Mouse (Mus musculus): ENCODE measurements around the gene Vps33a. TPM values are rescaled to one million over a fixed set of nuclear protein-coding genes. Genes with fewer than 3 reads are reported as not detected.
"Not testable (repeated sequence)": the region's sequence is repeated elsewhere in the genome, so short reads cannot be mapped to it uniquely, and the experiment has no call there.

Vps33a gene
- polyA plus RNA-seq, 1 experiment from 2014 or later: 28.4 TPM

DNA sequence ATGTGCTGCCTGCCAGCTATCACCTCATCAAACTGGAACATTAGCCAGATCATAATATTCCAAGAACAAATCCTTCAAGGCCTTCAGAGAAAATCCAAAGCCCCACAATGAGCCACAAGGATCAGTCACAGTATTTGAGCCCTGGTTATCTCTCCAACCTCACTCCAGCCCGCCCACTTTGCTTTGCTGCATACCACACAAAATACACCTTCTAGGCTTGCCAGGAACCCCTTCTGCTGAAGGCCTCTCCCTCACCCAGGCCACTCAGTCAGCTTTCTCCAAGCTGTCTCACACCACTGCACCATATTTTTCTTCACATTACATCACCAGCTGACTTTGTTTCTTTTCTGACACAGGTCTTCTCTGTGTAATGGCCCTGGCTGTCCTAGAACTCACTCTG lies 50.7 kb downstream of the Vps33a start:
- 88% methylated on average over 1 of the region's 1 CpGs for WGBS
- DNase-seq (ENCODE audit: low spot score) (no peak), ATAC-seq (ENCODE audit: insufficient number of reproducible peaks, low FRiP score, low TSS enrichment, low read depth) (no peak)
- Histone ChIP-seq H3K9ac (ENCODE audit: low read length) (no peak overlapping the region), H3K9me3 (ENCODE audit: control insufficient read depth, low read length) (no peaks in the 10 kb centered on the region), H3K4me1 (ENCODE audit: control insufficient read depth, insufficient read depth, low read length) (peaks cover 15% of the 10 kb centered on the region), H3K36me3 (ENCODE audit: control insufficient read depth, insufficient read depth, low read length) (no peaks in the 10 kb centered on the region), H3K27me3 (ENCODE audit: control insufficient read depth, insufficient read depth, low read length) (no peaks in the 10 kb centered on the region), H3K4me2 (ENCODE audit: low read depth, severe bottlenecking) (no peak overlapping the region), H3K4me3 (ENCODE audit: low read depth, low read length) (no peak overlapping the region), H3K27ac (replicated peaks; ENCODE audit: low read depth, low read length) (no peak overlapping the region)

DNA sequence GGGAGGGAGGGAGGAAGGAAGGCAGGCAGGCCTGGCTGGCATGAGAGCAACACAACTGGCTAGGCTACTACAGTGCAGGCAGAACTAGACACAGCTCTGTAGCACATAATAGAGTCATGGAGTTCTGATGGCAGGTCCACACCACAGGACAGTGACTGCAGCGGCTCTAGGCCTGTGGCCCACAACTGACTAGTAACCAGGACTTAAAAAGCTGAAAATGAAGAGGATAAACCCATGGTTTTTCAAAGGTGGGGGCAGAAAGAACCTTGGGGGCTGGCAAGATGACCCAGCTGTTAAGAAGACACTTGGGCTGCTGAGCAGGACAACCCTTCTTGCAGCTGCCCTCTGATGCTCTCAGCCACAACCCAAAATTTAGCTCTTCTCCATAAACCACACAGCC lies 51.2 kb downstream of the Vps33a start:
- H3K36me3 ChIP-seq (ENCODE audit: control insufficient read depth, insufficient read depth, low read length): 0 out of 2 replicates have a peak, but pooled peaks cover 2% of the 10 kb centered on the region
- no peaks in the 10 kb centered on the region for H3K9me3 ChIP-seq (ENCODE audit: control insufficient read depth, low read length)
- WGBS: 81% methylated on average over 1 of the region's 1 CpGs
- H3K4me2 ChIP-seq (ENCODE audit: low read depth, severe bottlenecking): no peak overlapping the region
- peaks cover 15% of the 10 kb centered on the region for H3K4me1 ChIP-seq (ENCODE audit: control insufficient read depth, insufficient read depth, low read length)
- DNase-seq (ENCODE audit: low spot score): no peak
- no peak overlapping the region for H3K4me3 ChIP-seq (ENCODE audit: low read depth, low read length)
- no peaks in the 10 kb centered on the region for H3K27me3 ChIP-seq (ENCODE audit: control insufficient read depth, insufficient read depth, low read length)
- H3K9ac ChIP-seq (ENCODE audit: low read length): 0 out of 2 replicates have a peak overlapping the region, but pooled peaks have one; percentile 17
- no peak overlapping the region for H3K27ac ChIP-seq (replicated peaks; ENCODE audit: low read depth, low read length)
- ATAC-seq (ENCODE audit: insufficient number of reproducible peaks, low FRiP score, low TSS enrichment, low read depth): no peak

DNA sequence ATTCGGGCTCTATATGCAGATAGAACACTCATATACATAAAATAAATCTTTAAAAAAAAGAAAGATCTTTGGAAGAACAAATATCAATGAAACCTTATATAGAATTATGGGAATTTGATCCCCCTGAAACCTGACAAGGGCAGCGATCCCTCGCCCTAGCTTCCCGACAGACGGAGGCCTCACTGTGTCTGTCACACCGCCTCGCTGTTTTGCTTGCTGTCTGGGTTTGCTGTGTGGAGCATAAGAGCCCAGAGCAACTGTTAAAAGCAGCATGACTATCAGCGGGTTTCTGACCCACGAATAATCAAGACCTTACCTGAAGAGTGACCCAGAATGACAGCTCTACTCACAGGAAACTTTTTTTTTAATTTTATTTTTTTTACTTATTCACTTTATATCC lies 52.2 kb downstream of the Vps33a start:
- WGBS: 88% methylated on average over 9 of the region's 9 CpGs
- Histone ChIP-seq H3K9me3 (ENCODE audit: control insufficient read depth, low read length) (no peaks in the 10 kb centered on the region), H3K4me1 (ENCODE audit: control insufficient read depth, insufficient read depth, low read length) (peaks cover 15% of the 10 kb centered on the region), H3K27me3 (ENCODE audit: control insufficient read depth, insufficient read depth, low read length) (no peaks in the 10 kb centered on the region), H3K9ac (ENCODE audit: low read length) (no peak overlapping the region), H3K4me3 (ENCODE audit: low read depth, low read length) (no peak overlapping the region), H3K27ac (replicated peaks; ENCODE audit: low read depth, low read length) (no peak overlapping the region), H3K4me2 (ENCODE audit: low read depth, severe bottlenecking) (no peak overlapping the region), H3K36me3 (ENCODE audit: control insufficient read depth, insufficient read depth, low read length) (peaks cover 4% of the 10 kb centered on the region; the same call in 1 of the 2 replicates)
- no peak for DNase-seq (ENCODE audit: low spot score)
- ATAC-seq (ENCODE audit: insufficient number of reproducible peaks, low FRiP score, low TSS enrichment, low read depth): no peak

DNA sequence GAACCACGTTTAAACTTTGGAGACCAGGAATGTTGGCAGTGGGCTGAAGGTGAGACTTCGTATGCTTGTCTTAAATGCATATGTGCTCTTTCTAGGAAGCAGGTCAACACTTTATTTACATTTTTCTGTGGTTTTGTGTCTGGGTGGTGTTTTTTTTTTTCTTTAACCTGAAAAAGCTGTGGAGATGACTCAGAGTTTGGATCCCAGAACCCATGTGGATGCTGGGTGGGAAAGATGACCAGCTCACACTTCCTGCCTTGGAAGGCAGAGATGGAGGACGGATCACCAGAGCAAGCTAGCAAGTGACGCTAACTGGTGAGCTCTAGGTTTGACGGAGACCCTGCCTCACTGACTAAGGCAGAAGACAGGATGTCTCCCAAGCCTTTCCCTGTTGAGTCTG lies 58.0 kb downstream of the Vps33a start:
- no peak overlapping the region for H3K27ac ChIP-seq (replicated peaks; ENCODE audit: low read depth, low read length)
- no peaks in the 10 kb centered on the region for H3K27me3 ChIP-seq (ENCODE audit: control insufficient read depth, insufficient read depth, low read length)
- no peak overlapping the region for H3K4me2 ChIP-seq (ENCODE audit: low read depth, severe bottlenecking)
- peaks cover 4% of the 10 kb centered on the region; the same call in 1 of the 2 replicates for H3K36me3 ChIP-seq (ENCODE audit: control insufficient read depth, insufficient read depth, low read length)
- ATAC-seq (ENCODE audit: insufficient number of reproducible peaks, low FRiP score, low TSS enrichment, low read depth) (no peak), DNase-seq (ENCODE audit: low spot score) (no peak)
- no peak overlapping the region for H3K4me3 ChIP-seq (ENCODE audit: low read depth, low read length)
- WGBS: 82% methylated on average over 5 of the region's 5 CpGs
- no peak overlapping the region for H3K9ac ChIP-seq (ENCODE audit: low read length)
- H3K9me3 ChIP-seq (ENCODE audit: control insufficient read depth, low read length): no peaks in the 10 kb centered on the region
- H3K4me1 ChIP-seq (ENCODE audit: control insufficient read depth, insufficient read depth, low read length): no peaks in the 10 kb centered on the region

DNA sequence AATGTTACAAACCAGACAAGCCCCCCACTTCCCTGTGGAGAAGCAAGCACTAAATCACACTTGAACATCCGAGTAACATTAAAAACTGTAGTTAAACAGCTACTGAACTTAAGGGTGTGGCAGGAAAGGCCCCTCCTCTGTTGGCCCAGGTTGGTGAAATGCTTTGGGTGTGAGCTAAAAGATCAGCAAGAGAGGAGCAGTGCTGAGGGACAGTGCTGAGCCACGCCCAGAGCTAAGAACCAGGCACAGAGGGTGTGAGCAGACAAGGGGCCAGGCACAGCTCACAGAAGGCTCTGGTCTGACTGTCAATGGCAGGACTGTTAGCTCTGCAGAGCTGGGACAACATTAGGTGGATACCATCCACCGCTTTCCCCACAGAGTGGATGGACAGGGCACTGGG lies 60.7 kb downstream of the Vps33a start:
- 70% methylated on average over 3 of the region's 3 CpGs for WGBS
- DNase-seq (ENCODE audit: low spot score) (no peak), ATAC-seq (ENCODE audit: insufficient number of reproducible peaks, low FRiP score, low TSS enrichment, low read depth) (no peak)
- Histone ChIP-seq H3K27ac (replicated peaks; ENCODE audit: low read depth, low read length) (no peak overlapping the region), H3K27me3 (ENCODE audit: control insufficient read depth, insufficient read depth, low read length) (no peaks in the 10 kb centered on the region), H3K9ac (ENCODE audit: low read length) (no peak overlapping the region), H3K36me3 (ENCODE audit: control insufficient read depth, insufficient read depth, low read length) (peaks cover 4% of the 10 kb centered on the region; the same call in 1 of the 2 replicates), H3K4me3 (ENCODE audit: low read depth, low read length) (no peak overlapping the region), H3K4me2 (ENCODE audit: low read depth, severe bottlenecking) (no peak overlapping the region), H3K4me1 (ENCODE audit: control insufficient read depth, insufficient read depth, low read length) (no peaks in the 10 kb centered on the region), H3K9me3 (ENCODE audit: control insufficient read depth, low read length) (no peaks in the 10 kb centered on the region)

DNA sequence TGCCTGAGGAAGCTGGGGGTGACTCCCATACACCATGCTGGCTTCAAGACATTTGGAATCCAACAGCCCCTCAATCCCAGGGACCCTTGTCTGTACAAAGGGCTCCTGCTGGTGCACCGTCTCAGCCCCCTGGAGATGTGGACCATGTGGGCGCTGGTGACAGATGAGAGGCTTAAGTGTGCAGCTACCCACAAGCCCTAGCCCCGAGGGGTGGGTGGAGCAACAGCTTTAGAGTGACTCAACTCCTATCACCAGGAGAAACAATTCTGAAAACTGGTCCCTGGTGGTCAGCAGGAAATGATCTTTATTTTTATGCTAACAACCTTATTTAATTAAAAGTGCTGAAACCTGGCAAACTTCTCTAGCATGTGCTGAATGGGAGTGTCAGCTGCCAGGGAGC lies 61.4 kb downstream of the Vps33a start:
- 81% methylated on average over 3 of the region's 3 CpGs for WGBS
- H3K36me3 ChIP-seq (ENCODE audit: control insufficient read depth, insufficient read depth, low read length): not testable (repeated sequence)

DNA sequence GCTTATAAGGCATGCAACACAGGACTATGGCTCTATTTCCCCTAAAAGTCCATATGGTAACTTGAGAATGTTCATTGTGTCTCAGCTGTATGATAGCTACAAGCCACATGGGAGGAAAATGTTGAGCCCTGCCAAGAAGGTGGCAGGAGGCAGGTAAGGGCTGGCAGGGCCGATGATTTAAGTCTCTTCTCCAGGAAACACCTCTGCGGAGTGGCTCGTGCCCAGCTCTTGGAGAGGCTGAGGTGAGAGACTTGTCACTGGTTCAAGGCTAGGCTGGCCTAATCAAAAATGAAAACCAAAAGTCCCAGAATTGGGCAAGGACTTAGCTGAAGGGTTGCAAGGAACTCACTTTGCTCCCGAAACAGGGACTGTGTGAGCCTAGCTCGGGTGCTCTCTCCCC lies 62.7 kb downstream of the Vps33a start, which contains the start of gene B3gnt4:
TSS of gene B3gnt4 (plus strand) at position 301 of the 400 bp plus-strand sequence.
- DNase-seq (ENCODE audit: low spot score) (no peak), ATAC-seq (ENCODE audit: insufficient number of reproducible peaks, low FRiP score, low TSS enrichment, low read depth) (no peak)
- no peaks in the 10 kb centered on the region for H3K4me1 ChIP-seq (ENCODE audit: control insufficient read depth, insufficient read depth, low read length)
- H3K4me3 ChIP-seq (ENCODE audit: low read depth, low read length): no peak within 1 kb of the TSS; the same call in 1 of the 2 replicates
- WGBS: 93% methylated on average over 5 of the region's 5 CpGs
- no peak within 1 kb of the TSS for H3K27ac ChIP-seq (replicated peaks; ENCODE audit: low read depth, low read length)
- H3K27me3 ChIP-seq (ENCODE audit: control insufficient read depth, insufficient read depth, low read length): no peaks in the 10 kb centered on the region
- H3K4me2 ChIP-seq (ENCODE audit: low read depth, severe bottlenecking): no peak within 1 kb of the TSS
- H3K9ac ChIP-seq (ENCODE audit: low read length): no peak within 1 kb of the TSS
- H3K36me3 ChIP-seq (ENCODE audit: control insufficient read depth, insufficient read depth, low read length): no peaks in the 10 kb centered on the region
- no peaks in the 10 kb centered on the region for H3K9me3 ChIP-seq (ENCODE audit: control insufficient read depth, low read length)

More for the DNA sequence above, 61.4 kb downstream of the Vps33a start:
- not testable (repeated sequence) for DNase-seq (ENCODE audit: low spot score); H3K9ac ChIP-seq (ENCODE audit: low read length); H3K4me1 ChIP-seq (ENCODE audit: control insufficient read depth, insufficient read depth, low read length); H3K4me2 ChIP-seq (ENCODE audit: low read depth, severe bottlenecking); H3K9me3 ChIP-seq (ENCODE audit: control insufficient read depth, low read length); H3K4me3 ChIP-seq (ENCODE audit: low read depth, low read length); ATAC-seq (ENCODE audit: insufficient number of reproducible peaks, low FRiP score, low TSS enrichment, low read depth); H3K27ac ChIP-seq (replicated peaks; ENCODE audit: low read depth, low read length); H3K27me3 ChIP-seq (ENCODE audit: control insufficient read depth, insufficient read depth, low read length)

DNA sequence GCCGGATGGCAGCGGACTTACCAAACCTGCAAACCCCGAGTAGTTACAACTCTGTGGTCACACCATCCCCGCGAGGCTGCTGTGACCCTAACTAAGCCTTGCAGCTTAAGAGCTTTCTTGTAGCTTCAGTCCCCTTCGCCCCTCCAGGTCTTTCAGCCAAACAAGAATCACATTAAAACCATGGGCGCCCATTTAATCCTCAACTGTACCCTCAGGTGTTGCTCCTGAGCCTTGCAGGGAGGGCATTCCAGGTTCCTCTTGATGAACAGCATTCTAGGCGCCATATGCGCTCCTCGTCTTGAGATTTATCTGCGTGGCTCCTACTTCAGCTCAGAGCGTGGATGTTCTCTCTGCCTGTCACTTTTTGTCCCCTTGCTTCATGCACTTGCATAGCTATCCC lies 63.9 kb downstream of the Vps33a start:
- H3K9me3 ChIP-seq (ENCODE audit: control insufficient read depth, low read length): no peaks in the 10 kb centered on the region
- ATAC-seq (ENCODE audit: insufficient number of reproducible peaks, low FRiP score, low TSS enrichment, low read depth): no peak
- peak overlapping the region; percentile 84 for H3K4me2 ChIP-seq (ENCODE audit: low read depth, severe bottlenecking)
- no peaks in the 10 kb centered on the region for H3K4me1 ChIP-seq (ENCODE audit: control insufficient read depth, insufficient read depth, low read length)
- 8% methylated on average over 12 of the region's 12 CpGs for WGBS
- no peaks in the 10 kb centered on the region for H3K27me3 ChIP-seq (ENCODE audit: control insufficient read depth, insufficient read depth, low read length)
- H3K27ac ChIP-seq (replicated peaks; ENCODE audit: low read depth, low read length): no peak overlapping the region
- no peak for DNase-seq (ENCODE audit: low spot score)
- no peaks in the 10 kb centered on the region for H3K36me3 ChIP-seq (ENCODE audit: control insufficient read depth, insufficient read depth, low read length)
- H3K4me3 ChIP-seq (ENCODE audit: low read depth, low read length): peak overlapping the region; percentile 57
- H3K9ac ChIP-seq (ENCODE audit: low read length): peak overlapping the region; percentile 54; the same call in 1 of the 2 replicates
